Mouse (Mus musculus) hindbrain, embryonic 11.5 days (tissue): ENCODE results near the gene Dph5. TPM values are rescaled to one million over a fixed set of nuclear protein-coding genes. Genes with fewer than 3 reads are reported as not detected.
A peak's percentile ranks its signal among the peaks of the same experiment; 100 is the strongest.

Source experiments
- ATAC-seq: fragments of 200-750 bp; cut with Nextera tagmentation; 2 replicates; pipeline ENCODE4 v1.8.0; 2017; ENCODE audit warnings: mild to moderate bottlenecking, moderate TSS enrichment, moderate library complexity; ENCODE audit not compliant: low FRiP score
- DNase-seq: peaks from one replicate; pipeline ENCODE4 v3.0.0-alpha.2; 2015; ENCODE audit warnings: low spot score
- H3K27ac ChIP-seq: fragments of 300-500 bp; sonication (generic); 2 replicates; pipeline ENCODE4 v1.5.1; 2014; ENCODE audit warnings: mild to moderate bottlenecking, low read depth, low read length
- H3K27me3 ChIP-seq: fragments of 300-500 bp; sonication (generic); 2 replicates; pipeline ENCODE4 v1.6.1; 2014; ENCODE audit warnings: mild to moderate bottlenecking, low read length, moderate library complexity, mixed read lengths; ENCODE audit not compliant: control insufficient read depth, insufficient read depth
- H3K36me3 ChIP-seq: fragments of 300-500 bp; sonication (generic); 2 replicates; pipeline ENCODE4 v1.6.1; 2014; ENCODE audit warnings: mild to moderate bottlenecking, low read length, moderate library complexity, mixed read lengths; ENCODE audit not compliant: control insufficient read depth, insufficient read depth
- H3K4me1 ChIP-seq: fragments of 300-500 bp; sonication (generic); replicated peaks from 2 replicates; pipeline ENCODE4 v1.6.1; 2014; ENCODE audit warnings: low read length, mixed read lengths; ENCODE audit not compliant: control insufficient read depth, insufficient read depth
- H3K4me2 ChIP-seq: fragments of 300-500 bp; sonication (generic); replicated peaks from 2 replicates; pipeline ENCODE4 v1.6.1; 2014; ENCODE audit warnings: mild to moderate bottlenecking, low read depth, low read length
- H3K4me3 ChIP-seq: fragments of 300-500 bp; sonication (generic); 2 replicates; pipeline ENCODE4 v1.5.1; 2014; ENCODE audit warnings: low read depth, low read length
- H3K9ac ChIP-seq: fragments of 300-500 bp; sonication (generic); 2 replicates; pipeline ENCODE4 v1.6.1; 2014; ENCODE audit warnings: low read depth, low read length
- H3K9me3 ChIP-seq: fragments of 300-500 bp; sonication (generic); 2 replicates; pipeline ENCODE4 v1.6.1; 2016; ENCODE audit warnings: low read length; ENCODE audit not compliant: control insufficient read depth
- WGBS: fragments of 180-500 bp; shearing (Covaris S2); extraction: QIAGEN DNeasy Blood & Tissue Kit; methylation state at CpG from one replicate; pipeline ENCODE4 v1.1.7; 2014; 5-methylcytosine and 5-hydroxymethylcytosine counted together
- polyA plus RNA-seq: library from polyadenylated mRNA; unstranded; fragments of >200 nt; fragmentation: Nextera tagmentation; extraction: Ambion mirVana; gene quantifications from 2 replicates; pipeline ENCODE4 v1.2.1, GENCODE M21; 2014

Dph5 gene
- polyA plus RNA-seq, 1 experiment from 2014 or later: 28.3 TPM

GRCm38 (mm10) chr3:115937807-115938206, 50.2 kb downstream of the Dph5 start:
- DNase-seq: no peak
- WGBS: 90% methylated on average over 10 of the region's 10 CpGs
- H3K9ac ChIP-seq: no peak overlapping the region

GRCm38 (mm10) chr3:115940510-115940909, 52.9 kb downstream of the Dph5 start:
- Histone ChIP-seq H3K4me3 (no peak overlapping the region), H3K9ac (no peak overlapping the region), H3K9me3 (no peaks in the 10 kb centered on the region), H3K4me1 (no peaks in the 10 kb centered on the region), H3K36me3 (no peaks in the 10 kb centered on the region), H3K27ac (no peak overlapping the region), H3K4me2 (no peak overlapping the region), H3K27me3 (no peaks in the 10 kb centered on the region)
- WGBS: 89% methylated on average over 4 of the region's 4 CpGs
- ATAC-seq (no peak), DNase-seq (no peak)

More at GRCm38 (mm10) chr3:115937807-115938206, 50.2 kb downstream of the Dph5 start:
- Histone ChIP-seq H3K36me3 (no peaks in the 10 kb centered on the region), H3K27me3 (no peaks in the 10 kb centered on the region), H3K27ac (no peak overlapping the region), H3K4me2 (no peak overlapping the region), H3K9me3 (no peaks in the 10 kb centered on the region), H3K4me1 (no peaks in the 10 kb centered on the region), H3K4me3 (no peak overlapping the region)
- ATAC-seq: no peak

- H3K27ac ChIP-seq: no peak overlapping the region
- no peak overlapping the region for H3K4me2 ChIP-seq
- DNase-seq: no peak
- no peak overlapping the region for H3K4me3 ChIP-seq
- no peak for ATAC-seq
- H3K4me1 ChIP-seq: no peaks in the 10 kb centered on the region
- H3K9ac ChIP-seq: no peak overlapping the region
- no peaks in the 10 kb centered on the region for H3K27me3 ChIP-seq
- no peaks in the 10 kb centered on the region for H3K9me3 ChIP-seq
- H3K36me3 ChIP-seq: no peaks in the 10 kb centered on the region
- 96% methylated on average over 8 of the region's 8 CpGs for WGBS
These were observed 53.8 kb downstream of the Dph5 start for GRCm38 (mm10) chr3:115941464-115941863.

- Histone ChIP-seq H3K4me3 (no peak overlapping the region), H3K9me3 (no peaks in the 10 kb centered on the region), H3K9ac (no peak overlapping the region), H3K27me3 (no peaks in the 10 kb centered on the region), H3K27ac (no peak overlapping the region), H3K36me3 (no peaks in the 10 kb centered on the region), H3K4me1 (no peaks in the 10 kb centered on the region), H3K4me2 (no peak overlapping the region)
- WGBS: 95% methylated on average over 6 of the region's 6 CpGs
- ATAC-seq (no peak), DNase-seq (no peak)
These were observed 56.7 kb downstream of the Dph5 start for GRCm38 (mm10) chr3:115944376-115944775.

GRCm38 (mm10) chr3:115946272-115946671, 58.6 kb downstream of the Dph5 start:
- no peak overlapping the region for H3K4me3 ChIP-seq
- ATAC-seq: no peak
- no peaks in the 10 kb centered on the region for H3K27me3 ChIP-seq
- H3K36me3 ChIP-seq: no peaks in the 10 kb centered on the region
- no peak overlapping the region for H3K4me2 ChIP-seq
- WGBS: 96% methylated on average over 8 of the region's 8 CpGs
- H3K27ac ChIP-seq: no peak overlapping the region
- no peaks in the 10 kb centered on the region for H3K9me3 ChIP-seq
- DNase-seq: no peak
- H3K9ac ChIP-seq: no peak overlapping the region
- no peaks in the 10 kb centered on the region for H3K4me1 ChIP-seq

GRCm38 (mm10) chr3:115949220-115949920, 61.7 kb downstream of the Dph5 start:
- no peak overlapping the region for H3K27ac ChIP-seq
- H3K9me3 ChIP-seq: no peaks in the 10 kb centered on the region
- no peaks in the 10 kb centered on the region for H3K36me3 ChIP-seq
- peak; percentile 45; the same call in 1 of the 2 replicates for ATAC-seq
- DNase-seq: no peak
- H3K4me3 ChIP-seq: no peak overlapping the region
- H3K4me1 ChIP-seq: no peaks in the 10 kb centered on the region
- 86% methylated on average over 3 of the region's 3 CpGs for WGBS
- no peak overlapping the region for H3K4me2 ChIP-seq
- no peak overlapping the region for H3K9ac ChIP-seq
- no peaks in the 10 kb centered on the region for H3K27me3 ChIP-seq

GRCm38 (mm10) chr3:115949921-115950877, 62.6 kb downstream of the Dph5 start:
- Histone ChIP-seq H3K36me3 (no peaks in the 10 kb centered on the region), H3K4me1 (no peaks in the 10 kb centered on the region), H3K9ac (no peak overlapping the region), H3K27ac (no peak overlapping the region), H3K4me3 (no peak overlapping the region), H3K4me2 (no peak overlapping the region), H3K9me3 (no peaks in the 10 kb centered on the region), H3K27me3 (no peaks in the 10 kb centered on the region)
- DNase-seq (no peak), ATAC-seq (no peak)
- WGBS: 94% methylated on average over 6 of the region's 6 CpGs

GRCm38 (mm10) chr3:115951221-115951620, 63.6 kb downstream of the Dph5 start:
- Histone ChIP-seq H3K9me3 (no peaks in the 10 kb centered on the region), H3K4me1 (no peaks in the 10 kb centered on the region), H3K4me2 (no peak overlapping the region), H3K27ac (no peak overlapping the region), H3K9ac (no peak overlapping the region), H3K27me3 (no peaks in the 10 kb centered on the region), H3K4me3 (no peak overlapping the region), H3K36me3 (no peaks in the 10 kb centered on the region)
- ATAC-seq (no peak), DNase-seq (no peak)
- 70% methylated on average over 3 of the region's 3 CpGs for WGBS
